In the genomic region with DNA sequence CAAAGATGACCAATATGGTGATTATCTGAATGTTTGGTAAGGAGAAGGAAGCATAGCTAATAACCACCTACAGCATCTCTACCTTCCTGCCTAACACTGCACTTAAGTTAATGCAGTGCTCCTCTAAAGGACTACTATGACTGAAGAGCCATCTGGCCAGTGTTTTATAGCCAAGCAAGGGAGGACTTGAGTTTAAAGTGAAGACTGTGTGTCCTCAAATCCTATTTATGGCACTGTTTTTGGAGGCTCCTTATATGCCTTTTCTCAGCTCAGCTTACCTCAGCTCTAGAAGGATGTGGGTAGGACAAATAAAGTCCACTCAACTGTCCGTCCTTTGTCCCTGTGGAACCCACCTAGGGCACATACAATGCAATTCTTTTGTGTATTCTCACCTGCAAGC, we compare ENCODE assay signal across 17 mouse cellular contexts.
"Had no signal": no experiment of that assay in that cellular context is flagged by ENCODE, and none has a peak within 500 bp of the region (broad histone marks: within the 10 kb centered on the region; RNA-seq: fewer than 3 reads in every experiment).

No protein-coding gene starts in this region.

- ATAC-seq: liver, embryonic 12.5 days; liver, postnatal 0 days; lung, postnatal 0 days; midbrain, embryonic 13.5 days; midbrain, embryonic 15.5 days; midbrain, embryonic 16.5 days had no signal

- DNase-seq: left cerebral cortex, postnatal 4 days; liver; liver, embryonic 13.5 days; liver, postnatal 0 days; lung, adult 18-20 months; lung, adult 2 months; lung, embryonic 14.5 days; lung, postnatal 10 days; lung, postnatal 14 days; lung, postnatal 36 days; lung, postnatal 4 days; midbrain, embryonic 14.5 days had no signal
